Mouse (Mus musculus) urinary bladder, postnatal 25 days (tissue): ENCODE measurements around the gene Aldh1a2.

Experiments
- DNase-seq: peaks from one replicate; pipeline ENCODE4 v3.0.0; 2022; ENCODE audit warnings: low spot score

Gene Aldh1a2

GRCm38 (mm10) chr9:71289810-71290209 is 74.2 kb downstream of the Aldh1a2 start:
- no peak for DNase-seq

DNA sequence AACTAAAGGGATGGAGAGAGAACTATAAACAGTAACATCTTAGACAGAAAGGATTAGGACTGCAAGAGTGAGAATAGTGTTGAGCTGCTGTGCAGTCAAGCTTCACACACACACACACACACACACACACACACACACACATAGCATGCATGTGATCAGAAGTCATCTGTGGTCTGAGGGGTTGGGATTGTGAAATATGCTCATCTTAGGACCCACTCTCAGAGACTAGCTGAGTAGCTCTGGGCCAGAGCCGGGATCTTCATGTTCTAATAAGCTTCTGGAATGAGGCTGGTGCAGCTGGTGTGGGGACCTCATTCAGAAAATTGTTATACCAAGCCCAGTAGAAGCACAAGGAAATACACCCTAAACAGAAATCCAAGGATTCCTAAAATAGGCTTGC is 75.1 kb downstream of the Aldh1a2 start:
- DNase-seq, result no peak

DNA sequence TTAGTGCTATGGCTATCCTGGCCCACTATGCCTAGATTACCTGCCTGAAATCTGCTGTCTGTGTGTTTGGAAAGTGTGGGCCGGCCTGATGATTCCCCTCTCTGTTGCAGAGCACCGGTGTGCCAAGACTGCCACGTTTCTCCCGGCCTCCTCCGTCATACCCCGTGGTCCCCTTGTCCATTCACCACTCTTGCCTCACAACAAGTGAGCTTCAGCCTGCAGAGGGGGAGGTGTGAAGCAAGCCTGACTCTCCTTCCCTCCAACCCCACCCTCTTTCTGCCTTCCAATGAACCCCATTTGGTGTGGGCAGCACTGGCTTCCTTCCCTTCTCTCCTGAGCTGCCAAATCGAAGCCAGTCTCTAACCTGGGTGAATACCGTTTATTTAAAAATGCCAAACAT is 79.9 kb downstream of the Aldh1a2 start:
- DNase-seq, result no peak

- no peak for DNase-seq
These were observed 88.0 kb downstream of the Aldh1a2 start for GRCm38 (mm10) chr9:71303594-71303993.

- no peak for DNase-seq
These were observed 91.7 kb downstream of the Aldh1a2 start for GRCm38 (mm10) chr9:71307106-71307789.

- DNase-seq, result no peak
These were observed 100.4 kb downstream of the Aldh1a2 start for GRCm38 (mm10) chr9:71315960-71316359.

GRCm38 (mm10) chr9:71317096-71317920 is 101.7 kb downstream of the Aldh1a2 start:
- DNase-seq, result peak; percentile 36

GRCm38 (mm10) chr9:71317921-71318241 is 102.3 kb downstream of the Aldh1a2 start:
- no peak for DNase-seq

DNA sequence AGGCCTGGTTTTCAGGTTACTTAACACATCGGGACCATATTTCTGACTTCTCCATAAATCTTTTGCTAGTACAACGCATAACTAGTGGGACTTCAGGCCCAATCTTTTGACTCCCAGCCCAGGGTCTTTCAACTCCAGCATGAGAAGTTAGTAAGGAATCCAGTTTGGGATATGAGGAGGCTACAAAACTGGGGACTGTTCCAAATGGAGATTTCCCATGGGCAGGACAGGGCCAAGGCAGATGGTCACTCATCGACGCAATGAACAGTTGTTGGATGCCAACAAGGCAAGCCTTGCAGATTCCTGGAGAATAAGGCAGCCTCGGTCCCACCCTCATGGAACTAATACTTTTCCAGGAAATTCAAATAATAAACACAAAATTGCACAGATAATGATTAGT is 104.2 kb downstream of the Aldh1a2 start:
- no peak for DNase-seq

DNA sequence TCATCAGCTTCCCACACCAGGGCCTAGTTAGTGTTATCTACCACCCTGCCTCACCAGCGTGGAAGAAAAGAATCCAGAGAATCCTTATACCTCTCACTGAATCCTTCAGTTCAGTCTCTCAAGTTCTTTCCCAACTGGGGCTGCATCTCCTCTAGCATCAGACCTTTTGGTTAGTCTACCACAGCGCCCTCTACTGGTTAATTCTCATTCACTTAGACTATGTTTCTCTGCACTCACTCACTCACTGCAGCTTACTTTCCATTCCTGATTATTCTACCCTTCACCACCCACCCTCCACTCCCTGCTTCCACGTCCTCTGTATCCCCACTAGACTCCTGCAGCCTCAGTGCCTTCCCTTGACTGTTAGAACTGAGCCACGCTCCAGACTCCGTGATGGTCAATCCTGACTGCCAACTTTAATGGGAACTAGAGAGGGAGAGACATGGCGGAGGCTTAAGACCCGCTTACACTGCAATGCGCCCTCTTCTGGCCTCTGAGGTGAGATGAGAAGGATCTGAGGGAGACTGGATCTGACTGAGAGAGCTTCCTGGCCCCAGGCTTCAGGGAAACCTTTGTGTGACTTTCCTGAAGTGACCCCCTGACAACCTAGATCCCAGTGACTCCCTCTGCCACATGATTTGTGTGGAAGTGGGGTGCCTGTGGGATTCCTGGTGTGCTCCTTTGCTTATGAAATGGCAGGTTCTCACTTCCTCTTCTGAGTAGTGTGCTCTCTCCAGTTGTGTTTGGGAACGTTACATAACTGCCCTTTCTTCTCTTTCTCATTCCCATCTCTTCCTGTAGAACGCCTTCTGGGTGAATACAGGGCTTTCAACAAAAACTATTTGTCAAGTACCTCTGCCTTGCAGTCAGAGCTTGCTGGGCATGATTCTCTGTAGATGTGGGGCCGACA is 104.9 kb downstream of the Aldh1a2 start:
- no peak for DNase-seq

DNA sequence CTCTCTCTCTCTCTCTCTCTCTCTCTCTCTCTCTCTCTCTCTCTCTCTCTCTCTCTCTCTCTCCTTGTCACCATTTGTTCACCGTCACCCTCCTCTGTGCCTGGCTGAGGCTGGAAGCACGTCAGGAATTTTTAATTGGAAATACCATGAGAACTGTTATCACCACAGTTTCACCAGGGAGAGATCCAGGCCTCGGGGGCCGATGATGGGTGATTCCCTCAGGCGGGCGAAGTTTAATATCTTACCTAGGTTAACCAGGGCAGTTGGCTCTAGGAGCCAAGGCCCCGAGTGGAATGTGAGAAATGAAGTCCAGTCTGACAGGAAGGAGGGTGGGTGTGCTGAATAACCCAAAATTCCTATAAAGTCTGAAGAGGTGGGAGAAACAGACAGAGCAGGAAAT is 105.8 kb downstream of the Aldh1a2 start:
- DNase-seq, result no peak

DNA sequence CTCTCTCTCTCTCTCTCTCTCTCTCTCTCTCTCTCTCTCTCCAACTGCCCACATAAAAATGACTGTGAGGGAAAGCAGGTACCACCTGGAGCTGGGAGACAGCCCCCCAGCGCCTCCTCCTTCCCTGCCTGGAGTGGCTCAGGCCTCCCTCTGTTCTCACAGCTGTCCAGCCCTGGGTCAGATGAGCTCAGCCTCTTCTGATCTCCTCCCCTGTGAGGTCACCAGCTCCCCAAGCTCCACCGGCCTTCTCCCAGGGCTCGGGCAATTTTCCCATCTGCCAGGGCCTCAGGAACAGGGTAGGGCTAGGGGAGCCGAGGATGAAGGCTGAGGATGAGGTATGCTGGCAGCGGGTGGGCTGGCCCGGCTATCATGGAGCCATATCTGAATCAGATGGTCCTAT is 106.3 kb downstream of the Aldh1a2 start:
- no peak for DNase-seq

DNA sequence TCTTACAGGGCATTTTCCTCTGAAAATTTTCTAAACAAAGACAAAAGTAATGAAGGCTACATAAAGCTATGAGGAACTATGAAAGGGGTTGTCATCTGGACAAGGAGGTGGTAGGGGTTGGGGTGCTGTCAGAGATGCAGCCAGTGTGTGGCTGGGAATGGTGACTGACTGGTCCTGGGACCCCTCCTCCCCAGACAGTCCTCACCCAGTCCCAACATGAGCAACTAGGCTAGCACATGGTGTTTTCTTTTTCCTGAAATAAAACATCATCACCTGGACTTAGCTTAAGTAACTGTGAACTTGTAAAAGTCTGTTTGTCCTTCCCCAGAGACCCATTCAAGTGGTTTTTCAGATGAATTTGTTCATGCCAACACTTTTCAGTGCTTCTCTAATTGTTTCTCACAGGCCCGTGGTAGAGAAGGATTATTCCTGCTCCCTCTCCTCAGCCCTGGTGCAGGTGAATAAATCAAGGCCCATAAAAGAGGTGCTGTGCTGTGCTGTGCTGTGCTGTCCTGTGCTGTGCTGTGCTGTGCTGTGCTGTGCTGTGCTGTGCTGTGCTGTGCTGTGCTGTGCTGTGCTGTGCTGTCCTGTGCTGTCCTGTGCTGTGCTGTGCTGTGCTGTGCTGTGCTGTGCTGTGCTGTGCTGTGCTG is 107.8 kb downstream of the Aldh1a2 start:
- no peak for DNase-seq

- no peak for DNase-seq
These were observed 108.5 kb downstream of the Aldh1a2 start for GRCm38 (mm10) chr9:71324060-71324459.

- DNase-seq, result no peak
These were observed 110.7 kb downstream of the Aldh1a2 start for GRCm38 (mm10) chr9:71326261-71326660.

DNA sequence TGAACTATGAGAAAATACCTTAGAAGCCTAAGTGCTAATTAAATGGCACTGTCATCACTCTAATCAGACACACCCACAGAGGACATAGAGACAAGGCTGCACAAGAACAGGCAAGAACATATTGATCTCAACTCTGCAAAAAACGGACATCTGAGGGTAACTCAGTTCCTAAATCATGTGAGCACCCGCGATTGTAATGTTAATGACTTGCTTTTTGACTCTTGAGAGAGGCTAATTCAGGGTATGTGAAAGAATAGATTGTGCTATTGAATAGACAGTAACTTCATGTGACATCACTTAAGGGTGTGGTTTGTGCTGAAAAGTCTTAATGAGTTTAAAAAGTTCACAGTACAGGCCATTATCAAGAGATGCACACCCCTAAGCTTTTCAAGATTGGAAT is 116.1 kb downstream of the Aldh1a2 start:
- no peak for DNase-seq

DNA sequence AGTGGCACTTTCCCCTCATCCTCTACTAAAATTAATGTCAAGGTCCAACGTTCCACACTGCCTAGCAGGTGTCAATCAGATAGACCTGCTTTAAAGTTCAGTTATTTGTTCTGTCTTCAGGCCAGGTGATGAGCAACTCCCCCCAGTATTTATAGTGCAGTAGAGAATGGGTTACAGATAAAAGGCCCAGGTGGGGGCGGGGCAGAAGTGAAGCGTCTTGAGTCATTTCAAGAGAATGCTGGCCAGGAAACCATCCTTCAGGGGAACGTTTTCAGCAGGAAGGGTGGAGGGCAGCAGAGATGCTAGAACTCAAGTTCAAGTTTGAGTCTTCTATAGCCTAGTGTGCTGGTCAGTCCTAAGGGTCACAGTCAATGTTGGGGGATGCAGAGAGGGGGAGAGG is 121.1 kb downstream of the Aldh1a2 start:
- no peak for DNase-seq

GRCm38 (mm10) chr9:71337425-71337824 is 121.8 kb downstream of the Aldh1a2 start:
- no peak for DNase-seq

- no peak for DNase-seq
These were observed 124.5 kb downstream of the Aldh1a2 start for GRCm38 (mm10) chr9:71340116-71340515.
